Mouse (Mus musculus) testis, adult 2 months (tissue): ENCODE measurements around the gene Spata31d1d. TPM values are rescaled to one million over a fixed set of nuclear protein-coding genes. Genes with fewer than 3 reads are reported as not detected.
"Not testable (repeated sequence)": the region's sequence is repeated elsewhere in the genome, so short reads cannot be mapped to it uniquely, and the experiment has no call there.

Experiments used
- H3K27ac ChIP-seq: fragments of 200-500 bp; 2 replicates; pipeline ENCODE4 v1.5.1; 2012; ENCODE audit warnings: low read depth, low read length; ENCODE audit not compliant: control insufficient read depth, insufficient read depth
- H3K27me3 ChIP-seq: fragments of 200-500 bp; 2 replicates; pipeline ENCODE4 v1.6.1; 2012; ENCODE audit warnings: mild to moderate bottlenecking, low read length, moderate library complexity; ENCODE audit not compliant: control insufficient read depth, insufficient read depth
- H3K36me3 ChIP-seq: fragments of 200-500 bp; 2 replicates; pipeline ENCODE4 v1.6.1; 2012; ENCODE audit warnings: mild to moderate bottlenecking, low read length; ENCODE audit not compliant: control insufficient read depth, insufficient read depth
- H3K4me1 ChIP-seq: fragments of 200-500 bp; 2 replicates; pipeline ENCODE4 v1.6.1; 2012; ENCODE audit warnings: low read length; ENCODE audit not compliant: control insufficient read depth, insufficient read depth
- H3K4me3 ChIP-seq: fragments of 200-500 bp; 2 replicates; pipeline ENCODE4 v1.5.1; 2012; ENCODE audit warnings: low read depth, mild to moderate bottlenecking, low read length, moderate library complexity, mixed read lengths; ENCODE audit not compliant: control insufficient read depth
- CTCF ChIP-seq: fragments of 200-500 bp; IDR thresholded peaks from 2 replicates; pipeline ENCODE4 v1.5.1; 2012; ENCODE audit warnings: low read depth, mild to moderate bottlenecking, inconsistent platforms, low read length, moderate library complexity; ENCODE audit not compliant: control insufficient read depth, insufficient read depth, insufficient replicate concordance
- POLR2A ChIP-seq: fragments of 200-500 bp; IDR thresholded peaks from 2 replicates; pipeline ENCODE4 v1.6.1; 2012; ENCODE audit warnings: low read depth, mild to moderate bottlenecking, inconsistent platforms, low read length, moderate library complexity; ENCODE audit not compliant: control insufficient read depth
- polyA plus RNA-seq: library from polyadenylated mRNA; depleted of rRNA; stranded (reverse); fragments of >200 nt; gene quantifications from 2 replicates; pipeline ENCODE4 v1.2.3, GENCODE M21; 2012

The Spata31d1d gene
- polyA plus RNA-seq, 1 experiment, result 83.7 TPM

- no peaks in the 10 kb centered on the region for H3K27me3 ChIP-seq
- peak overlapping the region; percentile 94 for H3K4me3 ChIP-seq
- peak overlapping the region; percentile 94 for H3K27ac ChIP-seq
- TF ChIP-seq POLR2A (no peak; the same call in 1 of the 2 replicates), CTCF (no peak)
- H3K36me3 ChIP-seq, result no peaks in the 10 kb centered on the region
- no peaks in the 10 kb centered on the region for H3K4me1 ChIP-seq
These were observed 14.6 kb upstream of the Spata31d1d start for GRCm38 (mm10) chr13:59746164-59746563.

- no peaks in the 10 kb centered on the region for H3K36me3 ChIP-seq
These were observed 13.9 kb upstream of the Spata31d1d start for GRCm38 (mm10) chr13:59745462-59745861.

DNA sequence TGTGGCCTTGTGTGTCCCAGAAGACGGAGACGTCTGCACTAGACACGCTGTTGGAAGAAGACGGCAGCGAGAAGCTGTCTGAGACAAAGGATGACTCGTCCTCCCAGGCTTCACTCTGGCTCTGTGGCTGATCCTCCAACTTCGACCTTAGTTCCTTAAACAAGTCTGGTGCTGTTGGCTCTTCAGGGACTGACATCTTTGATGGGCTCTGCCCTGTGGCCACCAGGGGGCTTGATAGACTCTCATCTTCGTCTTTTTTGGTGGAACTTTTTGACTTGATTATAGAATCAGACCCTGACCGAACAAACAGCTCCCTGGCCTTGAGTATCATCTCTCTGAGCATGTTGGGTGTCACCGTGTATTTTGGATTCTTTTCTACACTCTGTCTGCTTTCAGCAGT is 10.1 kb upstream of the Spata31d1d start:
- Histone ChIP-seq H3K27ac (no peak overlapping the region), H3K36me3 (no peaks in the 10 kb centered on the region), H3K4me3 (no peak overlapping the region; the same call in 1 of the 2 replicates), H3K4me1 (no peaks in the 10 kb centered on the region; the same call in 1 of the 2 replicates), H3K27me3 (no peaks in the 10 kb centered on the region)
- TF ChIP-seq POLR2A, result no peak
- TF ChIP-seq CTCF, result no peak

More at GRCm38 (mm10) chr13:59745462-59745861, 13.9 kb upstream of the Spata31d1d start:
- TF ChIP-seq CTCF (no peak), POLR2A (no peak)
- peak overlapping the region; percentile 94 for H3K4me3 ChIP-seq
- no peaks in the 10 kb centered on the region for H3K27me3 ChIP-seq
- peak overlapping the region; percentile 61 for H3K27ac ChIP-seq
- no peaks in the 10 kb centered on the region; the same call in 1 of the 2 replicates for H3K4me1 ChIP-seq

DNA sequence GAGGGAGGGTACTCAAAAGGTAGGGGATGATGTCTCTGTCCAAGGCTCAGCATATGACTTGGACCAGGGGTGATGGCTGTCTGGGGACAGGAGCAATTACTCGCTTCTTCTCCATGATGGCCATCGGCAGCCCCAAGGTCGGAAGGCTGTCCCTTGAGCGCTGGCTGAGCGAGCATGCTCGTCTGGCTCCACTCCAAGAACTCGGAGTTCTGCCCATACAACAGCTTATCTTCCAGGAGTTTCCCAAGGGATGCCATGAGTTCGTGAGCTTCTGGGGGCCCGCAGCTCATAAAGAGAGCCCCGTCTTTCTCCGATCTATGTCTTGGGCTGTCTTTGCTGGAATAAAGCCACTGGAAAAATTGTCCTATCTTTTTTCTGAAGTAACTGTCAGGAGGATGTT is 9.5 kb upstream of the Spata31d1d start:
- TF ChIP-seq CTCF, result no peak
- no peak for TF ChIP-seq POLR2A
- H3K4me3 ChIP-seq, result no peak overlapping the region
- H3K4me1 ChIP-seq, result no peaks in the 10 kb centered on the region; the same call in 1 of the 2 replicates
- no peaks in the 10 kb centered on the region for H3K27me3 ChIP-seq
- no peaks in the 10 kb centered on the region for H3K36me3 ChIP-seq
- H3K27ac ChIP-seq, result no peak overlapping the region

DNA sequence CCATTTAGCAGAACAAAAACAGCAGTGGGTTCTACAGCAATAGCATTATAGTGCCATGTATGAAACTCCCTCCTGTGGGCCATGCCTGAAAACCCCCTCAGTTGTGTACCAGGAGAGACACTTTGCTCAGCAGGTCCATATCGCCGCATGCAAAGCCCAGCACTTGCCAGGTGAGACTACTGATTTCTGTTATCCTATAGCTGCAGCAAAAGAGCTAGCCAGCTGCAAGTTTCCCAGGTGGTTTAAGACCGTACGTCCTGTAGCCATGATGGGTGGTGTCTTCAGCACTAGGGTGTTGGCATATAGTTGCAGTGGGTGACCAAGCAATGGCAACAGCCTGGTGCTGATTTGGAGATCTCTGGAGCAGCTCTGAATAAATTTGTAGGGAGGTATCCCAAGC is 7.8 kb upstream of the Spata31d1d start:
- no peak overlapping the region for H3K27ac ChIP-seq
- no peaks in the 10 kb centered on the region; the same call in 1 of the 2 replicates for H3K4me1 ChIP-seq
- H3K36me3 ChIP-seq, result no peaks in the 10 kb centered on the region
- TF ChIP-seq CTCF, result no peak
- TF ChIP-seq POLR2A, result no peak; the same call in 1 of the 2 replicates
- no peaks in the 10 kb centered on the region for H3K27me3 ChIP-seq
- no peak overlapping the region for H3K4me3 ChIP-seq

GRCm38 (mm10) chr13:59738455-59738854 is 6.9 kb upstream of the Spata31d1d start:
- no peaks in the 10 kb centered on the region for H3K27me3 ChIP-seq
- TF ChIP-seq CTCF (no peak), POLR2A (no peak)
- no peaks in the 10 kb centered on the region; the same call in 1 of the 2 replicates for H3K4me1 ChIP-seq
- H3K36me3 ChIP-seq, result no peaks in the 10 kb centered on the region
- H3K27ac ChIP-seq, result no peak overlapping the region
- H3K4me3 ChIP-seq, result no peak overlapping the region

- no peaks in the 10 kb centered on the region for H3K36me3 ChIP-seq
- no peak overlapping the region for H3K27ac ChIP-seq
- H3K4me3 ChIP-seq, result peak overlapping the region; percentile 58
- H3K4me1 ChIP-seq, result no peaks in the 10 kb centered on the region
- no peaks in the 10 kb centered on the region for H3K27me3 ChIP-seq
- TF ChIP-seq CTCF, result no peak
- no peak for TF ChIP-seq POLR2A
These were observed 3.6 kb upstream of the Spata31d1d start for GRCm38 (mm10) chr13:59735190-59735589.

- not testable (repeated sequence) for H3K4me1 ChIP-seq, H3K27ac ChIP-seq, H3K27me3 ChIP-seq, H3K36me3 ChIP-seq
- H3K4me3 ChIP-seq, result peak overlapping the region; percentile 70
These were observed 2.8 kb upstream of the Spata31d1d start for GRCm38 (mm10) chr13:59734347-59734746.
